ENCODE assay signal across 13 mouse cellular contexts in the genomic region with DNA sequence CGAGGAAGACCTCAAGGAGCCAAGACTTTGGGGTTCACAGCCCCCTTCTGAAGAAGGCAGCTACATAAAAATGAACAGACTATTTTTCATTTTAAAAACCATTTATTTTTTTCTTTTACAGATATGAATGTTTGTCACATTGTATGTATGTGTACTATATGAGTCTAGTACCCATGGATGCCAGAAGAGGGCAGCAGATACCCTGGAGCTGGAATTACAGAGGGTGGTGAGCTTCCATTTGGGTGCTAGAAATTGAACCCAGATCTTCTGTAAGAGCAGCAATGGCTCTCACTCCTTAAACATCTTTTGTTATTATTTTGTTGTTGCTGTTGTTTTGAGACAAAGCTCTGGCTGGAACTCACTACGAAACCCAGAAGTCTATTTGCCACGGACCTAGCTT. TPM values are rescaled to one million over a fixed set of nuclear protein-coding genes. Genes with fewer than 3 reads are reported as not detected.
DNase-seq lines count a peak whose midpoint lies in the region; ATAC-seq and TF ChIP-seq lines count a peak whose summit lies in the region.
"Had no signal": no experiment of that assay in that cellular context is flagged by ENCODE, and none has a peak within 500 bp of the region (broad histone marks: within the 10 kb centered on the region; RNA-seq: fewer than 3 reads in every experiment).

No protein-coding gene starts in this region.

- H3K4me2 ChIP-seq in intestine, postnatal 0 days (replicated peaks; ENCODE audit: low read depth) = no peak overlapping the region
- H3K4me2 ChIP-seq in intestine, embryonic 15.5 days (replicated peaks) = no peak overlapping the region
- no peak overlapping the region for H3K4me2 ChIP-seq in CH12.LX (ENCODE audit: insufficient read depth, low read depth, poor library complexity, severe bottlenecking)
- no peak overlapping the region for H3K4me2 ChIP-seq in hindbrain, embryonic 14.5 days (replicated peaks)

- no peak overlapping the region for H3K27ac ChIP-seq in intestine, postnatal 0 days (ENCODE audit: low read depth, low read length)
- no peak overlapping the region for H3K27ac ChIP-seq in intestine, embryonic 15.5 days
- H3K27ac ChIP-seq in CH12.LX (ENCODE audit: insufficient read depth, low read depth) = no peak overlapping the region
- 0 out of 2 replicates have a peak overlapping the region, but pooled peaks have one; percentile 83 for H3K27ac ChIP-seq in hindbrain, embryonic 14.5 days
- H3K27ac ChIP-seq: embryonic facial prominence, embryonic 13.5 days; limb, embryonic 12.5 days had no signal

- H3K79me2 ChIP-seq in CH12.LX (replicated peaks; ENCODE audit: control insufficient read depth, extremely low read depth, insufficient read depth, poor library complexity, severe bottlenecking) = no peaks in the 10 kb centered on the region

- TF ChIP-seq CTCF in intestine, postnatal 0 days (IDR thresholded peaks at IDR 0.05; ENCODE audit: low read depth) = peak; percentile 44; the same call in 1 of the 2 replicates
- TF ChIP-seq CTCF in CH12.LX (conservative IDR thresholded peaks at IDR 0.05 in 1 of 2, IDR thresholded peaks at IDR 0.05 in 1 of 2; ENCODE audit: low read depth in 2 of 2, low read length in 2 of 2) = peak; percentile 31 to 40; a peak in 2 of 4 replicates
- TF ChIP-seq CTCF in brain, embryonic 14.5 days (IDR thresholded peaks at IDR 0.05; ENCODE audit: borderline replicate concordance, extremely low read depth, insufficient read depth, insufficient read length) = peak; percentile 14; the same call in 1 of the 2 replicates

- no peaks in the 10 kb centered on the region; the same call in 1 of the 2 replicates for H3K4me1 ChIP-seq in intestine, postnatal 0 days (replicated peaks; ENCODE audit: control insufficient read depth, insufficient read depth, low read length)
- peaks cover 3% of the 10 kb centered on the region; the same call in 1 of the 2 replicates for H3K4me1 ChIP-seq in intestine, embryonic 15.5 days (replicated peaks)
- H3K4me1 ChIP-seq in CH12.LX (ENCODE audit: control insufficient read depth in 1 of 2, insufficient read depth in 2 of 2) = peaks cover 4 to 17% of the 10 kb centered on the region in 2 experiments
- peaks cover 36% of the 10 kb centered on the region for H3K4me1 ChIP-seq in hindbrain, embryonic 14.5 days (replicated peaks; ENCODE audit: control insufficient read depth, insufficient read depth, low read length)

- H3K4me3 ChIP-seq in intestine, postnatal 0 days (ENCODE audit: low read depth, low read length) = no peak overlapping the region
- no peak overlapping the region for H3K4me3 ChIP-seq in intestine, embryonic 15.5 days (replicated peaks)
- no peak overlapping the region for H3K4me3 ChIP-seq in CH12.LX (replicated peaks in 1 of 3; ENCODE audit: low read depth in 2 of 3, low read length in 2 of 3, poor library complexity in 1 of 3)
- no peak overlapping the region for H3K4me3 ChIP-seq in hindbrain, embryonic 14.5 days (replicated peaks; ENCODE audit: low read length)

- no peak for ATAC-seq in intestine, postnatal 0 days
- no peak for ATAC-seq in intestine, embryonic 15.5 days
- no peak for ATAC-seq in hindbrain, embryonic 14.5 days (ENCODE audit: low FRiP score)

- H3K36me3 ChIP-seq in intestine, postnatal 0 days (ENCODE audit: control insufficient read depth, insufficient read depth) = no peaks in the 10 kb centered on the region
- no peaks in the 10 kb centered on the region for H3K36me3 ChIP-seq in intestine, embryonic 15.5 days
- no peaks in the 10 kb centered on the region for H3K36me3 ChIP-seq in CH12.LX (replicated peaks in 1 of 2; ENCODE audit: control insufficient read depth in 1 of 2, insufficient read depth in 1 of 2, low read length in 1 of 2)
- no peaks in the 10 kb centered on the region for H3K36me3 ChIP-seq in hindbrain, embryonic 14.5 days (replicated peaks; ENCODE audit: control insufficient read depth, insufficient read depth)
- H3K36me3 ChIP-seq: embryonic facial prominence, embryonic 13.5 days; limb, embryonic 12.5 days had no signal

- in situ Hi-C loops in CH12.LX (cut with MboI; ENCODE audit: low pct_ligation_motif_present, low pct_unique_long_range_greater_than_20kb, low sequenced_read_pairs) = no loop called here

- dilution Hi-C loops in CH12.LX (cut with MboI; ENCODE audit: extremely low pct_ligation_motif_present, extremely low pct_unique_long_range_greater_than_20kb, low sequenced_read_pairs) = no loop called here

- no peak for DNase-seq in CH12.LX (ENCODE audit: extremely low read depth)
- no peak for DNase-seq in brain, embryonic 14.5 days (ENCODE audit: low read depth)
- DNase-seq in hindbrain, embryonic 14.5 days (ENCODE audit: low spot score) = no peak
- no peak for DNase-seq in urinary bladder, postnatal 36 days (ENCODE audit: low spot score in 2 of 2)
- no peak for DNase-seq in adrenal gland, adult 18-20 months (ENCODE audit: low spot score in 2 of 2)
- no peak for DNase-seq in embryo, embryonic 11 days
- DNase-seq: B cell, adult 2 months; cerebellum, adult 9-11 months; right cerebral cortex, postnatal 14 days had no signal

- H3K9me3 ChIP-seq in intestine, postnatal 0 days (ENCODE audit: control insufficient read depth) = no peaks in the 10 kb centered on the region
- H3K9me3 ChIP-seq in intestine, embryonic 15.5 days = no peaks in the 10 kb centered on the region
- H3K9me3 ChIP-seq in CH12.LX (replicated peaks; ENCODE audit: low read length) = peaks cover 5% of the 10 kb centered on the region
- no peaks in the 10 kb centered on the region for H3K9me3 ChIP-seq in hindbrain, embryonic 14.5 days (ENCODE audit: control insufficient read depth, low read length)
- H3K9me3 ChIP-seq: embryonic facial prominence, embryonic 13.5 days had no signal

- H3K27me3 ChIP-seq in intestine, postnatal 0 days (replicated peaks; ENCODE audit: control insufficient read depth, insufficient read depth, low read length) = no peaks in the 10 kb centered on the region
- no peaks in the 10 kb centered on the region for H3K27me3 ChIP-seq in intestine, embryonic 15.5 days (replicated peaks)
- peaks cover 1% of the 10 kb centered on the region for H3K27me3 ChIP-seq in CH12.LX (replicated peaks)
- H3K27me3 ChIP-seq in hindbrain, embryonic 14.5 days (ENCODE audit: control insufficient read depth, insufficient read depth, low read length) = no peaks in the 10 kb centered on the region

- TF ChIP-seq EP300 in CH12.LX (IDR thresholded peaks at IDR 0.05; ENCODE audit: low read length) = no peak

- no peak overlapping the region for H3K9ac ChIP-seq in intestine, postnatal 0 days (ENCODE audit: low read depth, low read length)
- no peak overlapping the region for H3K9ac ChIP-seq in intestine, embryonic 15.5 days
- no peak overlapping the region for H3K9ac ChIP-seq in CH12.LX (ENCODE audit: insufficient read depth, low read depth)
- no peak overlapping the region for H3K9ac ChIP-seq in hindbrain, embryonic 14.5 days

- no peak for TF ChIP-seq POLR2A in CH12.LX (IDR thresholded peaks at IDR 0.05; ENCODE audit: low read depth, low read length)
- no peak for TF ChIP-seq POLR2A in brain, embryonic 14.5 days (IDR thresholded peaks at IDR 0.05; ENCODE audit: borderline replicate concordance, extremely low read depth, insufficient read depth, insufficient read length, poor library complexity, severe bottlenecking)

- 94% methylated on average over 3 of the region's 3 CpGs for WGBS in intestine, postnatal 0 days
- 87% methylated on average over 3 of the region's 3 CpGs for WGBS in intestine, embryonic 15.5 days
- WGBS in hindbrain, embryonic 14.5 days = 85% methylated on average over 3 of the region's 3 CpGs

- peak; percentile 22 for TF ChIP-seq RAD21 in CH12.LX (IDR thresholded peaks at IDR 0.05; ENCODE audit: low read depth, low read length)

TF ChIP-seq in CH12.LX, 34 proteins besides CTCF, POLR2A, EP300 and RAD21 (continues in another document):
- no peak for TF ChIP-seq E2F4 (IDR thresholded peaks at IDR 0.05; ENCODE audit: insufficient replicate concordance, low read depth, low read length)
- no peak for TF ChIP-seq USF1 (IDR thresholded peaks at IDR 0.05; ENCODE audit: low read depth, low read length)
- TF ChIP-seq HCFC1 (IDR thresholded peaks at IDR 0.05; ENCODE audit: low read depth, low read length) = no peak
- TF ChIP-seq PAX5 (IDR thresholded peaks at IDR 0.05; ENCODE audit: low read length) = no peak
- no peak for TF ChIP-seq RCOR1 (conservative IDR thresholded peaks at IDR 0.05; ENCODE audit: low read depth, low read length)
- no peak for TF ChIP-seq TCF12 (IDR thresholded peaks at IDR 0.05; ENCODE audit: low read depth, low read length)
- TF ChIP-seq NELFE (IDR thresholded peaks at IDR 0.05; ENCODE audit: low read depth, low read length) = no peak
- TF ChIP-seq ZMIZ1 (IDR thresholded peaks at IDR 0.05; ENCODE audit: low read depth, low read length) = no peak

RNA-seq across cellular contexts. Expression of a gene that starts 10.8 kb away (rescaled TPM):
- polyA plus RNA-seq in intestine, postnatal 0 days (2015; fragmentation: Nextera tagmentation; extraction: Ambion mirVana) = 7.8 and 9.1 TPM in 2 replicates
- 25.4 and 26.3 TPM in 2 replicates for polyA plus RNA-seq in intestine, embryonic 15.5 days (2015; fragmentation: Nextera tagmentation; extraction: Ambion mirVana)
- total RNA-seq in CH12.LX (2012; rRNA removed) (5.5 and 6.0 TPM in 2 replicates), CH12.LX (2014; rRNA removed) (7.0 and 7.4 TPM in 2 replicates)
- 10.5 and 12.6 TPM in 2 replicates for polyA plus RNA-seq in CH12.LX (2012; ENCODE audit: insufficient read length, low read depth)
- 46.3 and 51.1 TPM in 2 replicates for polyA plus RNA-seq in brain, embryonic 14.5 days (2012; rRNA removed)
- 44.6 and 48.0 TPM in 2 replicates for polyA plus RNA-seq in hindbrain, embryonic 14.5 days (2014; fragmentation: Nextera tagmentation; extraction: Ambion mirVana)
- 10 to 100 TPM; 28.7 to 36.9 TPM for total RNA-seq in adrenal gland, adult 18-20 months (2021)

RNA-seq across cellular contexts. Expression of a gene that starts 17.6 kb away (rescaled TPM):
- 4.9 and 7.7 TPM in 2 replicates for polyA plus RNA-seq in intestine, postnatal 0 days (2015; fragmentation: Nextera tagmentation; extraction: Ambion mirVana)
- 4.6 and 5.0 TPM in 2 replicates for polyA plus RNA-seq in intestine, embryonic 15.5 days (2015; fragmentation: Nextera tagmentation; extraction: Ambion mirVana)
- total RNA-seq in CH12.LX (2012; rRNA removed) = not detected in 2 replicates
- not detected in 2 replicates for total RNA-seq in CH12.LX (2014; rRNA removed)
- 0.33 and 0.57 TPM in 2 replicates for polyA plus RNA-seq in CH12.LX (2012; ENCODE audit: insufficient read length, low read depth)
- 9.9 and 11.6 TPM in 2 replicates for polyA plus RNA-seq in brain, embryonic 14.5 days (2012; rRNA removed)
- polyA plus RNA-seq in hindbrain, embryonic 14.5 days (2014; fragmentation: Nextera tagmentation; extraction: Ambion mirVana) = 7.0 and 7.1 TPM in 2 replicates
- 10 to 100 TPM; 23.8 to 29.3 TPM for total RNA-seq in adrenal gland, adult 18-20 months (2021)

RNA-seq across cellular contexts. Expression of a gene that starts 52.7 kb away (rescaled TPM):
- polyA plus RNA-seq in intestine, postnatal 0 days (2015; fragmentation: Nextera tagmentation; extraction: Ambion mirVana) = 4.3 and 13.9 TPM in 2 replicates
- polyA plus RNA-seq in intestine, embryonic 15.5 days (2015; fragmentation: Nextera tagmentation; extraction: Ambion mirVana) = 16.9 and 18.1 TPM in 2 replicates
- total RNA-seq in CH12.LX (2012; rRNA removed) = 30.6 and 32.0 TPM in 2 replicates
- total RNA-seq in CH12.LX (2014; rRNA removed) = 43.5 and 50.2 TPM in 2 replicates
- polyA plus RNA-seq in CH12.LX (2012; ENCODE audit: insufficient read length, low read depth) = 25.8 and 26.4 TPM in 2 replicates
- polyA plus RNA-seq in brain, embryonic 14.5 days (2012; rRNA removed) = 16.5 and 16.6 TPM in 2 replicates
- 14.2 and 20.3 TPM in 2 replicates for polyA plus RNA-seq in hindbrain, embryonic 14.5 days (2014; fragmentation: Nextera tagmentation; extraction: Ambion mirVana)
- total RNA-seq in adrenal gland, adult 18-20 months (2021) = 10 to 100 TPM in 1 of 2 experiments, 1 to 10 TPM in 1; 9.3 to 13.6 TPM
